Mouse (Mus musculus): ENCODE measurements around the gene Rdm1. TPM values are rescaled to one million over a fixed set of nuclear protein-coding genes. Genes with fewer than 3 reads are reported as not detected.
"Not testable (repeated sequence)": the region's sequence is repeated elsewhere in the genome, so short reads cannot be mapped to it uniquely, and the experiment has no call there.

The Rdm1 gene
- total RNA-seq, 2 experiments from 2014 or later = 4.3 to 4.9 TPM

DNA sequence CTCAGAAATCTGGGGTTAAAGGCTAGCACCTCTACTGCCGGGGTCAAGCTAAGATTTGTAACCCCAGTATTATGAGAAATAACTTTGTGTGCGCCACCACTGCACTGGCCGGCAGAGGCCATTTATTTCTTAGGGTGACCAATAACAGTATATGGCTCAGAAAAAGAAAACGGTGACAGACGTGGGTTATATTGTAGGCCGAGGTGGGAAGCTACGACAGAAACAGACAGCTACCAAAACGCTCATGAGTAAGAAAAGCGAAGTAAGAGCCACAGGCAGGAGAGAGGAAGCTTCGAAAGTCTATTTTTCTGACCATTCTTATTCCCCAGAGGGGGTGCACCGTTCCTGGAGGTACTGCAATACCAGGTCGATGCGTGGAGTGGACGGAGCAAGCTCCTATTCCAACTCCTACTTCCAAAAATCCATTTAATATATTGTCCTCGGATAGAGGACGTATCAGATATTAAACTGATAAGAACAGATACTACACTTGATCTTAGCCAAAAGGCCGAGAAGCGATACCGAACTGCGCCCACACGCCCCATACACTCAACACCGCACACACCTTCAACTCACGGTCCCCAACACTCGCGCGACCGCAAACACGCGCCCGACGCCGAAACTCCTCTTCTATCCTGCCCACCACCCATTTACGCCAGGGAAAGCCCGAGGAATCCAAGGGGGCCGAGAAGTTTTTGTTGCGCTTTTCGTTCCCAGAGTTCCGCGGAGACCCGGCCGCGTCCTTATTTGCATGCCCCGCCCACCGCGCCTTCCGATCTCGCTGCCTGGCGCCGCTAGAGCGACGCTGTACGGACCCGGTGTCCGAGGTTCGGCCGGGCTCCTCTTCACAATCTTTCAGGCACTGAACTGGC is 18.7 kb downstream of the Rdm1 start:
- DNase-seq (ENCODE audit: low spot score in 2 of 2) = peak; percentile 63 to 65
- intact Hi-C loops (cut with DNase I) = not testable (repeated sequence)

DNA sequence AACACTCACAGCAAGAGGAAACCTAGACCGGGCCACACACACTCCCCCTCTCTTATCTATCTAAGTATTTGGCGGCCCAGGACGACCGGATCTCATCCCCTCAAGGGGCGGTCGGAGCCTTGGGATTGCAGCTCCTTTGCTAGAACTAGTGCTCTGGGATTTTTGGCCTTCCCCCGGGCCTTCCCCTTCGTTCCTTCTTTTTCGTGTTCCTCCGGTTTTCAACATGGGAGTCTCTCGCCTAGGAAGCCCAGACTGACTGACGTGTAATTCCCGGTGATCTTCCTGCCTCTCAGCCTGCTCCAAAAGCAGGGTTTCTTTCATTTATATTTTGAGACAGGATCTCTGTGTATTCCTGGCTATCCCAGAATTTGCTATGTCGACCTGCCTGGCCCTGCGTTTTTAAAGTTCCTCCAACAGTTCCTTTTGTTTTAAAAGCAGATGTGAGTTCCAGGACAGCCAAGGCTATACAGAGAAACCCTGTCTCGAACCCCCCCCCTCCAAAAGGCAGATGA is 19.3 kb downstream of the Rdm1 start:
- intact Hi-C loops (cut with DNase I); DNase-seq (ENCODE audit: low spot score in 2 of 2): not testable (repeated sequence)

DNA sequence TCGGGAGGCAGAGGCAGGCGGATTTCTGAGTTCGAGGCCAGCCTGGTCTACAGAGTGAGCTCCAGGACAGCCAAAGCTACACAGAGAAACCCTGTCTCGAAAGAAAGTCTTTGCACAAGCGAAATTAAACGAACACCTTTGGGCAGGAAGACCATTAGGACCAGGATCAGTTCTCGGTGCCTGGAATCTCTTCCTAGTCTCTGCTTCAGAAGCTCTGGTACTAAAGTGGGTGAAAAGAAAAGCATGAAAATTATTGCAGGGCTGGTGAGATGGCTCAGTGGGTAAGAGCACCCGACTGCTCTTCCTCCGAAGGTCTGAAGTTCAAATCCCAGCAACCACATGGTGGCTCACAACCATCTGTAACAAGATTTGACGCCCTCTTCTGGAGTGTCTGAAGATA is 20.1 kb downstream of the Rdm1 start:
- DNase-seq (ENCODE audit: low spot score in 2 of 2); intact Hi-C loops (cut with DNase I): not testable (repeated sequence)

DNA sequence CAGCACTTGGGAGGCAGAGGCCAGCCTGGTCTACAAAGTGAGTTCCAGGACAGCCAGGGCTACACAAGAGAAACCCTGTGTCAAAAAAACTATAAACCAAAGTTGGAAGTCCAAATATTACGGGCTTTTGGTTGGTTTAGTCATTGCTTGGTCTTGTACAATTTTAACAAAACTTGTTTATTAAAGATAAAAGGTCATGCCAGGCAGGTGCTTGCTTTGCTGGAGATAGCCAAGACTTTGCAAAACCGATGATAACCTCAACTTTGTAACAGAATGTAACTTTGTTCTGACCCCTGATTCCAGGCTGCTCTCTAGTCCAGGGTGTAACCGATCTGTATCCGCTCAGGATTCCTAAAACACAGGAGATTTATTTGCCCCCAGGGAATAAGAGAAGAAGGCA is 29.4 kb downstream of the Rdm1 start:
- intact Hi-C loops (cut with DNase I) = no loop called here
- no peak for DNase-seq (ENCODE audit: low spot score in 2 of 2)

DNA sequence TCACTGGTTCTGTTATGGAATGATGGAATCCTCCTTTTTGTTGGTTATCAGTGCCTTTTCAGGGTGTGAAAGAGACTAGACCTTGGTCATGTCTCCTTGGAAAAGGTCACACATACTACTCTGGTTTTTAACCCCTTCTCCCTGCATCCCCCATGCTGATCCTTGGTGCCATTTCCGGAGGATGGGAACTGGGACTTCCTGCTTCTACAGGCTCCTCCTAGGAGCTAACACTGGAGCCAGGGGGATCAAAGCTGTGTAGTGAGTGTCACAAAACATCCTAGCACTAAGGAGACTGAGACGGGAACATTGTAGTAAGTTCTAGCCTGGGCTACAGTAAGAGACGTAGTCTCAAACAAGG is 30.5 kb downstream of the Rdm1 start:
- no peak for DNase-seq (ENCODE audit: low spot score in 2 of 2)
- intact Hi-C loops (cut with DNase I) = no loop called here

DNA sequence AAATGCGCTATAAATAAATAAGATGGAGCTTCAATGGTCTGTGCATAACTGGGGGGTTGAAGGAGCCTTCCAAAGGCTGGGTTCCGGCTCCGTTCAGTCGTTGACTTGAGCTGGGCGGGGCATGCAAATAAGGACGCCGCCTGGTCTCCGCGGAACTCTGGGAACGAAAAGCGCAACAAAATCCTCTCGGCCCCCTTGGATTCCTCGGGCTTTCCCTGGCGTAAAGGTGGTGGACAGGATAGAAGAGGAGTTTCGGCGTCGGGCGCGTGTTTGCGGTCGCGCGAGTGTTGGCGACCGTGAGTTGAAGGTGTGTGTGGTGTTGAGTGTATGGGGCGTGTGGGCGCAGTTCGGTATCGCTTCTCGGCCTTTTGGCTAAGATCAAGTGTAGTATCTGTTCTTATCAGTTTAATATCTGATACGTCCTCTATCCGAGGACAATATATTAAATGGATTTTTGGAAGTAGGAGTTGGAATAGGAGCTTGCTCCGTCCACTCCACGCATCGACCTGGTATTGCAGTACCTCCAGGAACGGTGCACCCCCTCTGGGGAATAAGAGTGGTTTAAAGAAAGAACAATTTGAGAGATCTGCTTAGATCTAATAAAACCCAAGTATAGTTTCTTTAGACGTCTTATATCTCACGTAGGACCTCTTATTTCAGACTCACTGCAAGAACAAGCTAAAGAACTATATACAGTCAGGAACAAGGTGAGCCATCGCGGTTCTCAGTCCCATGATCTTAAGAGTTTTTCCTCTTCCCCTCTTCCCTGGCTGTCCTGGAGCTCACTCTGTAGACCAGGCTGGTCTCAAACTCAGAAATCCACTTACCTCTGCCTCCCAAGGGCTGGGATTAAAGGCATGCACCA is 31.1 kb downstream of the Rdm1 start:
- DNase-seq (ENCODE audit: low spot score in 2 of 2) = peak; percentile 82 to 83
- intact Hi-C loops (cut with DNase I) = not testable (repeated sequence)

DNA sequence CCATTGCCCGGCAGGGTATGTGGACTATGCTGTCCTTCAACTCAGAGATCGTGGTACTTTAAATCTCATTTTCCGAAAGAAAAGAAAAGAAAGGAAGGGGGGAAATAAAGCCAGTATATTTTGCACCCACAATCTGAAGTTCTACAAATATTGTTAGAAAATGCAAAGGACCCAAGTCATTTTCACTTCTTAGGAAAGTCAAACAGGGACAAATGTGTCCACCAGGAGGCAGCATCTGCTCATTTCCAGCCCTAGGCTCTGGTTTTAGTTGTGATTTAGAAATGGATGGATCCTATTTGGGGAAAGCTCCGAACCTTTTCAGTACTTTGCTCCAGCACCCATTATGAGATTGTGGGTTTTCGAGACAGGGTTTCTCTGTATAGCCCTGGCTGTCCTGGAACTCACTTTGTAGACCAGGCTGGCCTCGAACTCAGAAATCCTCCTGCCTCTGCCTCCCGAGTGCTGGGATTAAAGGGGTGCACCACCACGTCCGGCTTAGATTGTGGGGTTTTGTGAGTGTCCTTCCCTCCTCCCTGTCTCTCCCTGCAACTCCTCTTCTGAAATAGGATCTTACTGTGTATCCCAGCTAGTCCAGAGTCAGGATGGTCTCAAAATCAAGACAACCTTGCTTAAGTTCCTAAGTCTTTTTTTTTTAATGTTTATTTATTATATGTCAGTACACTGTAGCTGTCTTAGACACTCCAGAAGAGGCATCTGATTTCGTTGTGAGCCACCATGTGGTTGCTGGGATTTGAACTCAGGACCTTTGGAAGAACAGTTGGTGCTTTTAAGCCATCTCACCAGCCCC is 32.0 kb downstream of the Rdm1 start:
- intact Hi-C loops (cut with DNase I) = loop anchor here (1.0 kb wide), 1 partner anchor 73 kb away; the partner anchor contains the start of gene Dhx8
- DNase-seq (ENCODE audit: low spot score in 2 of 2) = peak; percentile 77 to 81

DNA sequence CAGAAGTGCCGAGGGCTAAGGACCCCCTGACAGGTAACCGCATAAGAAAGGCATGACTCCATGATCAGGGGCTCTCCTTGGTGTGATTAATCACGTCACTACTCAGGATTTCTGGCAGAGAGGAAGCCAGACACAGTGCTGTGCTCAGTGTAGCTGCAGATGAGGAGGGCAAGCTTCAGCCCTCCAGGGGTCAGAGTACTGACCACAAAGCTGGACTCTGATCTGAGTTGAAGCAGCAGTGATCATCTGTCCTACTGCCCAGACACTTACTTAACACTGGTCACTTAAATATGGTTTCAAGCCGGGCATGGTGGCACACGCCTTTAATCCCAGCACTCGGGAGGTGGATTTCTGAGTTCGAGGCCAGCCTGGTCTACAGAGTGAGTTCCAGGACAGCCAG is 34.2 kb downstream of the Rdm1 start:
- intact Hi-C loops (cut with DNase I) = no loop called here

DNA sequence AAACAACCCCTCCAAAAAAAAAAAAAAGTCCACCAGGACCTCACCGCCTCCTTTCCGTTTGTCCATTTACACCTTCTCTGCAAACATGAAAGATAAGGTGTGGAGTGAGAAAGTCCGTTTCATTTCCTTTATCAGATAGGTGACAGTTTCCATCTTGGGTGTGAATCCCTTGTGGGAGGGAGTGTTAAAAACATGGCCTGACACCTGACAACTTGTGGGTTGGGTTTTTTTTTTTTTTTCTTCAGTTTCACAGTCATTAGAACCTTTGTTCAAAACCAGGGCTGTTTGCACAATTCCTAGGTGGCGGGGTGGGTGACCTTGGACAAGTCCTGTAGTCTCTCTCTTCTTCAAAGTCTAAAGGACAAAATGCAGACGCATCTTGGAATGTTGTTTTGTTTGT is 34.8 kb downstream of the Rdm1 start:
- no peak for DNase-seq (ENCODE audit: low spot score in 2 of 2)
- intact Hi-C loops (cut with DNase I) = no loop called here

More for the DNA sequence above, 34.2 kb downstream of the Rdm1 start:
- no peak for DNase-seq (ENCODE audit: low spot score in 2 of 2)

DNA sequence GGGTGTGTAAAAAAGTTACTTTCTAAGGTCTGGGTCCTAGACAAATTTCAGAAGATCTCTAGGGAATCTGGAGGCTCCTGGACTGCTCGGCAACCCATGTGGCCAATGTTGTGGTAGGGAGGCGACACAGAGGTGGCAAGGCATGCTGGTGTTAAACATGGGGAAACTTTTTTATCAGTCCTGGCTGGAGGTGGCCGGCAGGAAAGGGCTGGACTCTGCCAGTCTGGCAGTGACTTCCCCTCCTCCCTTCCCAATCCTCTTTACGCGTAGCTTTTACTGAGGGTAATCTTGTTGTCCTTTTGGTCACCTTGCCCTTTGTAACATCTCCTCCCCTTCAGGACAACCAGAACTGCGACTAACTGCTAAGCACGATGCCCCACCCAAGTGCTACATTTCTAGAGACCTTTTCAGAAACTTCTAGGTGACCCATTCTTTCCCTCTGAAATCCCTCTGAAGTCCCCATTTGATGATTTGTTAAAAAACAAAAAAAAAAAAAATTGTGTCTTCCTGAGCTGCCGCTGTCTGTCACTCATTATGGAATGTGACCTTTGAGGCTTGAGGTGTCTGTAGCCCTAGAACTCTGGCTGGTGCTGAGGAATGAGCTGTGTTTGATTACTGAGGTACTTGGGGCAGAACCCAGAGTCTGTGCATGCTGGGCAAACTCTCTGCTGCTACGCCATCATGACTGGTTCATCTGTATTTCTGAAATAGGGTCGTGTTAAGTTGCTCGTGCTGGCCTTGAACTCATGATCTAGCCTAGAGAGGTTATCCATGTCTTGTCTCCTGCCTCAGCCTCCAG is 36.4 kb downstream of the Rdm1 start:
- DNase-seq (ENCODE audit: low spot score in 2 of 2) = no peak
- intact Hi-C loops (cut with DNase I) = no loop called here

DNA sequence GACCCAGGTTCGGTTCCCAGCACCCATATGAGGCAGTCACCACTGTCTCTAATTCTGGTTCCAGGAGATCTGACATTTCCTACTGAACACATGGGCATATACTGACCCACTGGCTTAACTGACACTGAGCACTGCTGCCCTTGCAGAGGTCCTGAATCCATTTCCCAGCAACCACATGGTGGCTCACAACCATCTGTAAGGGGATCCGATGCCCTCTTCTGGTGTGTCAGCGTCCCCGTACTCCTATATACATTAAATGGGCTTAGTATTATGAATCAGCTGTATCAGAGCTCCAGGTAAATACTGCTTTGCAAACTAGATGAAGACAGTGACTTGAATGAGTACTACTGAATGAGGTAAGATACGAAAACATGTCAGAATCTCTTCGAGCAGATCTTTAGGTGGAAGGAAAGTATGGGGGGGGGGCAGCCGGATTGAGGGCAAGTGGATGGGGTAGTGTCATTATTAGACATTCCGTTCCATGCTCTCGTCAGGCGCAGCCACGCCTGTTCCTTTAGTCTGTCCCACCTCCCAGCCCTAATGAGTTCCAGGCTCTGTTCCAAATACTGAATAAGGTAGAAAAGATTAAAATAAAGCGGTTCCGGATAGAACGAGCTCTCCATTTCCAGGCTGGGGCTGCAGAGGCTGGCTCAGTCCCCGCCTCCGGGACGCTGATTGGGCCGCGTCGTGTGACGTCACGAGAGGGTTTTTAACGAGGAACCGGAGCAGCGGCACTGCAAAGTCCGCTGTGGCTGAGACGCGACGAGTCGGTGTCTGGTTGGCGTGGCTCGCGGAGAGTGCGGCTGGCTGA is 38.0 kb downstream of the Rdm1 start, which contains the start of gene Arl4d:
TSS of gene Arl4d (plus strand) at position 717 of the 811 bp plus-strand sequence.
- intact Hi-C loops (cut with DNase I) = loop anchor here (5.0 kb wide), 1 partner anchor 37 kb away; no protein-coding TSS in a partner anchor
- DNase-seq (ENCODE audit: low spot score in 2 of 2) = peak; percentile 96 to 97

DNA sequence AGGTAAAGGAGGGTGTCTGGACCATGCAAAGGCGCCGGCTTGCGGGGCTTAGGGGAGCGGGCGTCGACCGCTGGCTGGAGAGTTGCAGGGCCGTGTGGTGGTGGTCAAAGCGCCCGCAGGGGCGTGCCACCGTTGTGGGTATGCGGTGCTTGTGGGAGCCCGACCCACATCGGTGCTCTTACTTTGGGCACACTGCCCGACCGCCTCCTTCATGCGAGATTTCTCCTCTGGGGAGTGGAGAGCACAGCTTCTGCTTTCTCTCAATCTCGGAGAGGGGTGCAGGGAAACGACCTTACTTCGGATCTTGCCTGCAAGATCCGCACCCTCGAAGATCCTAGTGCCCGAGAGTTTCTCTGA is 38.6 kb downstream of the Rdm1 start:
- intact Hi-C loops (cut with DNase I) = loop anchor here (5.0 kb wide), 1 partner anchor 37 kb away; no protein-coding TSS in a partner anchor
- DNase-seq (ENCODE audit: low spot score in 2 of 2) = no peak

DNA sequence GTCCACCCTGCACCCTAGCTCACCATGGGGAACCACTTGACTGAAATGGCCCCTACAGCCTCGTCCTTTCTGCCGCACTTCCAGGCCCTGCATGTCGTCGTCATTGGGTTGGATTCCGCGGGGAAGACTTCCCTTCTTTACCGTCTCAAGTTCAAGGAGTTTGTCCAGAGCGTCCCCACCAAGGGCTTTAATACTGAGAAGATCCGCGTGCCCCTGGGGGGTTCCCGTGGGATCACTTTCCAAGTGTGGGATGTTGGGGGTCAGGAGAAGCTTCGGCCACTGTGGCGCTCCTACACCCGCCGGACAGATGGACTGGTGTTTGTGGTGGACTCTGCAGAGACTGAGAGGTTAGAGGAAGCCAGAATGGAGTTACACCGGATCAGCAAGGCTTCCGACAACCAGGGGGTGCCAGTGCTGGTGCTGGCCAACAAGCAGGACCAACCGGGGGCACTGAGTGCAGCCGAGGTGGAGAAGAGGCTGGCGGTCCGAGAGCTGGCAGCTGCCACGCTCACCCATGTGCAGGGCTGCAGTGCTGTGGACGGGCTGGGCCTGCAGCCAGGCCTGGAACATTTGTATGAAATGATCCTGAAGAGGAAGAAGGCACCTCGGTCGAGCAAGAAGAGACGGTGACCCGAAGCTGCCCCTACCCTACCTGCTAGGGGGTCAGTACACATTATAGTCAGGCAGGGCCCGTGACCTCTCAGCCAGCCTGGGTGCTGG is 39.8 kb downstream of the Rdm1 start:
- intact Hi-C loops (cut with DNase I) = loop anchor here (5.0 kb wide), 1 partner anchor 36 kb away; no protein-coding TSS in a partner anchor
- no peak for DNase-seq (ENCODE audit: low spot score in 2 of 2)

DNA sequence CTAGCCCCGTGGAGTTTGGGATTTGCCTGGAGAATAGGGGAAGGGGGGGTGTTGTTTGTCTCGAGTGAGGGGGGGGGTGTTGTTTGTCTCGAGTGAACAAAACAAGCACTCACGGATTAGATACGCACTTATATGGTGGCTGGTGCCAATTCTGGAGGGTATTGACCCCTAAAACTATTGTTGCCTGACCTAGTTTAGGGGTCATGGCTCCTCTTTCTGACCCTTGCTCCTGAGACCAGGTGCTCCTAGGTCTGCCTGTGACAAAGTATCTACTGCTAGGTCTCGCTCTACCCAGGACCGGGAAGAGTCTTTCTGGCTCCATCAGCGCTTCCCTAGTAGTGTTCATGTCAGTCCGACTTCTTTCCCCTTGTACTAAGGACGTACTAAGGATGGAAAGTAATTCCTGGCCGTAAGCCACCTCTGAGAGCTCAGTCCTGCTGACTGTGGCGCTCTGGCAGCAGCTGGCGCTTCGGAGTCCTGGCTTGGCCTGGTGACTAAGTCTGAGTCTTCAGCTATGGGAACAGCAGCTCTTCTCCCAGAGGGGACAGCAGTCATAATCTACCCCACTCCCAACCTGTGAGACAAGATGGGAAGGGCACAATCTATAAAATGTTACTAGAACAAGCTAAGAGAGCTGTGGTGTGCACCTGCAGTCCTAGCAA is 41.0 kb downstream of the Rdm1 start:
- DNase-seq (ENCODE audit: low spot score in 2 of 2) = peak; percentile 64 to 76
- intact Hi-C loops (cut with DNase I) = loop anchor here (5.0 kb wide), 1 partner anchor 34 kb away; no protein-coding TSS in a partner anchor

DNA sequence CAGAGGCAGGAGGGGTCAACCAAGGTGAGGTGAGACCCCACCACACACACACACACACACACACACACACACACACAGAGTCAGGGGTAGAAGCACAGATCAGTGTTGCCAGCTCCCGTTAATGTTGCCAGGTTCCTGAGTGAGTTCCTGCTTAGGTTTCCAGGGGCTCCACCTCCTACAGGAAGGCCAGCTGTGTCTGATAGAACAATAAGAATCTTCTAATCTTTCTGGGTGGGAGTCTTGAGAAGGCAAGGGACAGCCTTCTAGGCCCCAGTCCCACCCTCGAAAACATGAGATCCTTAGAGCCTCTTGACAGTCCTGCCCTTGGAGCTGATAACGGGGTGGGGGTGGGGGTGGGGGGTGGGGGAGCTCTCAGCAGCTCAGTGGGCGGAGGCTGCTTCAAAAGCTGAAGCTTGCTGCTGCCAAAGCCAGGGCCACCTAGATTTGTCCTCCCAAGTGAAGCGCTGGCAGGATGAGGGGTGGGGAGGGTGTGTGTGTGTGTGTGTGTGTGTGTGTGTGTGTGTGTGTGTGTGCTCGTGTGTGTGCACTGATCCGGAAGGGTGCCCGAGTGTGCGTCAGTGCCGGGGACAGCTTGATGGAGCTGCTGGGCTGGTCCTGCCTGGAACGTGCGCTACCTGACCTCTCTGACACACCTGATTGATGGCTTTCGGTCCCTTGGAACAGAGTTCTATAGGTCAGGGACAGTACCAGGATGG is 41.7 kb downstream of the Rdm1 start:
- intact Hi-C loops (cut with DNase I) = loop anchor here (5.0 kb wide), 1 partner anchor 34 kb away; no protein-coding TSS in a partner anchor
- DNase-seq (ENCODE audit: low spot score in 2 of 2) = peak in 1 of 2 experiments; percentile 47

DNA sequence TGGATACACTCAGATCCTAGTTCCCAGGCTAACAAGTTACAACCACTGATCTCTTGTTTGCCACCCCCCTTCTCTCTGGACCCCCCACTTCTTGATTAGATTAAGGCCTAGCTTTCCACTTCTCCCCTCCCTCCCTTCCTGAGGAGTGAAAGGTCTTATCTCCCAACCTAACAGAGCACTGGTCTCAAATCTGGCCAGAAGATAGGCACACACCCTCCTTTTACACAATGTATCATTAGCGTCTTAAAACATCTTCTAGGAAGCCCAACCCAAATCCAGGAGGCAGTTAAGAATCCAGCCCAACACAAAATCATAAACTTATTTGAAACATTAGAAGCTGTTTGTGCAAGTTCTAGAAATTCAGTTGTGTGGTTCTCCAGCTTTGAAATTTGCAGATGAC is 43.3 kb downstream of the Rdm1 start:
- intact Hi-C loops (cut with DNase I) = no loop called here

More for the DNA sequence above, 43.3 kb downstream of the Rdm1 start:
- no peak for DNase-seq (ENCODE audit: low spot score in 2 of 2)

All from left cerebral cortex, postnatal 14 days (tissue).